Mouse (Mus musculus): ENCODE data around the gene Olfr530. TPM values are rescaled to one million over a fixed set of nuclear protein-coding genes. Genes with fewer than 3 reads are reported as not detected.

Olfr530 gene
- polyA plus RNA-seq (2017; shearing (Covaris generic)) = 0.20 TPM

DNA sequence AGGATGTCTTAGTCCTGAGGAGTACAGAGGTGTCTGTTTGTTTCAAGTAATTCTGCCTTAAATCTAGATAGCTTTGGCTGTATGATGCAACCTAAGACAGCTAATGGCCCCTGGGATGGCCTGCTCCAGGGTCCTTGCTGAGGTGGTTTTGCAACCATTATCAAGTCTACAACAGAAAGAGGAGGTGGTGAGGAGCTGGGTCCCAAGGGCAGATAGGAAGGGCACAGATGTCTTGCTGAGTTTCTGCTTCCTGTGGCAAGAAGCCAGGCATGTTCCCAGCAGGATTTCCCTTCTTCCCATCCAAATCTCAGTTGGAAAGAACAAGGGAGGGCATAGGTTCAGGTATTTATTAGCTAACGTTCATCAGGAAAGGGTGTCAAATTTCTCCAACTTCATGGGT, at the start of gene Olfr530:
Gene Olfr530 (minus strand): TSS at position 101 of the 400 bp plus-strand sequence.

DNA sequence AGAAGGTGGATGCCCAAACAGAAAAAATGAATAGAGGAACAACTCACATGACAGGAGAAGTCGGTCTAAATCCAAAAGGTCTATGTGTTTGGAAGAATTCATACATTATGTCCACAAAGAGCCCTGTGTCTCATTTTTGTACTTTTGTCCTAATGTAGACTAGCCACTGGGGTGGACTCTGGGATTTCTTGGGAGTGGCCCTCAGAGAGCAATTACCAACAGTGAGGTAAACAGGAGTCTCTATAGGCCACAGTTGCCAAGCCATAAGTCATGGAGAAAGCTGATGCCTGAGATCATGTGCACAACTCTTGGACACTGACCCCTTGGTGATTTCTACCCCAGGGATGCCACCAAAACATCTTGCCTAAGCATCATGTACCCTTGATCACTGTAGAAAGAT, 45.4 kb upstream of the Olfr530 start, which contains the start of gene Olfr532:
Gene Olfr532 (minus strand): TSS at position 101 of the 400 bp plus-strand sequence.

DNA sequence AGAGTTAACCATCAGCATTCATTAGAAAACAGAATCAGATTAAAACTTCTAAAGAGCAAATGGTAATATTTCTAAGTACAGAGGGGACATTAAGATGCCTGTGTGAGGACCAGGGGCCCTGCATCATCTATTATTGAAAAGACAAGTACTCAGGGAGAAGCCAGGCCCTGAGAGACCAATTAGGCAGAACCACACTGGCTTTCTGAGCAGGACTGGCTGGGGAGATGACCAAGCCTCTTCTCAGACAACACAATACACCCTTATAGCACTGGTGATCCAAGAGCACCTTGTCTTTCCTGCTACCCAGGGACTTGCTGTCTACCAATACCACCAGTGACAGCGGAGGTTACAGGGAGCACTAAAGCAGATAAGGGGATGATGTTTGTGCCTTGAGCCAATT, 26.7 kb upstream of the Olfr530 start, which contains the start of gene Olfr531:
Gene Olfr531 (minus strand): TSS at position 101 of the 400 bp plus-strand sequence.

DNA sequence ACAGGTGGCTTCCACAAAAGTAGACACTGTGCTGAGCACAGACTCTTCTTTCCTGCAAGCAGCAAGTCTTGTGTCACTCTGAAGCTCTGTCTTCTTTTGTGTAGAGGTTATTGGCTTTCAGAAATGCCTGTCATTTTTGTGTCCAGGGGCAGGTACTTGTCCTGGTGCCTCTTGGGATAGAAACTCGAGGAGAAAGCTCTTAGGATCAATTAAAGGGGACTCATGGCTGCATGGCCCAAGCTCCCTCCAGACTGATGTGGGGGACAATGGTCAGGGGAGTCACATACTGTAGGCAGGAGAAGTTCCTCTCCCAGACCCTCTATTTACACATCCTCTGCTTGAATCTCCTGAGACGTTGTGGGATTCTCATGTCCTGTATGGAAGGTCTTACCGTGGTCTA, 14.6 kb downstream of the Olfr530 start, which contains the start of gene Olfr60:
Gene Olfr60 (minus strand): TSS at position 101 of the 400 bp plus-strand sequence.

DNA sequence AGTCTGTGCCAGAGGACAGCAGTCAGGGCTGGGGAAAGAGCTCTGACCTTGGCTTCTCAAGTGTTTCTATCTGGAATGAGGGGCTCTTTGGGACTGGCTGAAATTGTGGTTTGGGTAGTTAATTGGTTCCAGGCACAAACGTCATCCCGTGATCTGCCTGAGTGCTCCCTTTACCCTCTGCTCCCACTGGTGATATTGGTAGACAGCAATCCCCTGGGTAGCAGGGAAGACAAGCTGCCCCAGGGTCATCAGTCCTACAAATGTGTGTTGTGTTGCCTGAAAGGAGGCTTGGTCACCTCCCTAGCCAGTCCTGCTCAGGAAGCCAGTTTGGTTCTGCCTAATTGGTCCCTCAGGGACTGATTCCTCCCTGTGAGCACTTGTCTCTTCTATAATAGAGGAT, 42.4 kb downstream of the Olfr530 start, which contains the start of gene Olfr527:
Gene Olfr527 (plus strand): TSS at position 301 of the 400 bp plus-strand sequence.

Other genes with a start within 250 kb of the Olfr530 start
- 33.7 TPM for gene Mtg1, start 238.8 kb downstream of the Olfr530 start, polyA plus RNA-seq (2017; shearing (Covaris generic))
- gene Sprn, start 221.5 kb downstream of the Olfr530 start, polyA plus RNA-seq (2017; shearing (Covaris generic)) = not detected
- gene Olfr522, start 211.6 kb downstream of the Olfr530 start, polyA plus RNA-seq (2017; shearing (Covaris generic)) = not detected
- not detected for gene Olfr523, start 203.1 kb downstream of the Olfr530 start, polyA plus RNA-seq (2017; shearing (Covaris generic))
- gene Olfr524, start 170.4 kb downstream of the Olfr530 start, polyA plus RNA-seq (2017; shearing (Covaris generic)) = not detected
- 0.12 TPM for gene Cd163l1, start 158.1 kb downstream of the Olfr530 start, polyA plus RNA-seq (2017; shearing (Covaris generic))
- gene 5830411N06Rik, start 129.0 kb downstream of the Olfr530 start, polyA plus RNA-seq (2017; shearing (Covaris generic)) = 0.49 TPM
- 0.06 TPM for gene Olfr525, start 55.5 kb downstream of the Olfr530 start, polyA plus RNA-seq (2017; shearing (Covaris generic))
- gene Olfr527, start 42.3 kb downstream of the Olfr530 start, polyA plus RNA-seq (2017; shearing (Covaris generic)) = not detected
- gene Olfr60, start 14.7 kb downstream of the Olfr530 start, polyA plus RNA-seq (2017; shearing (Covaris generic)) = 0.20 TPM
- gene Olfr531, start 26.6 kb upstream of the Olfr530 start, polyA plus RNA-seq (2017; shearing (Covaris generic)) = not detected
- gene Olfr532, start 45.3 kb upstream of the Olfr530 start, polyA plus RNA-seq (2017; shearing (Covaris generic)) = not detected
- not detected for gene Olfr533, start 87.0 kb upstream of the Olfr530 start, polyA plus RNA-seq (2017; shearing (Covaris generic))
- gene Olfr535, start 107.9 kb upstream of the Olfr530 start, polyA plus RNA-seq (2017; shearing (Covaris generic)) = not detected
- not detected for gene Olfr536, start 131.1 kb upstream of the Olfr530 start, polyA plus RNA-seq (2017; shearing (Covaris generic))
- gene Olfr538, start 191.6 kb upstream of the Olfr530 start, polyA plus RNA-seq (2017; shearing (Covaris generic)) = not detected
- gene Olfr46, start 224.9 kb upstream of the Olfr530 start, polyA plus RNA-seq (2017; shearing (Covaris generic)) = not detected

Measured in inflammation-experienced regulatory T-cells, adult 16 weeks (primary cell).